Mouse (Mus musculus) layer of hippocampus, adult 9-10 months (tissue): ENCODE data around the gene Wdr82.

ENCODE experiments used
- DNase-seq: peaks from one replicate; pipeline ENCODE4 v3.0.0; 2022; ENCODE audit warnings: low spot score

Gene Wdr82

GRCm38 (mm10) chr9:106198962-106199458 is 28.3 kb downstream of the Wdr82 start:
- DNase-seq: no peak

GRCm38 (mm10) chr9:106199535-106200272 is 29.0 kb downstream of the Wdr82 start, which contains the start of gene Ppm1m:
TSS of gene Ppm1m (minus strand) at chr9:106199746.
- no peak for DNase-seq

GRCm38 (mm10) chr9:106201895-106202294 is 31.2 kb downstream of the Wdr82 start:
- DNase-seq: no peak

GRCm38 (mm10) chr9:106202819-106203636 is 32.3 kb downstream of the Wdr82 start, which contains the start of gene Twf2:
TSS of gene Twf2 (plus strand) at chr9:106203108.
- peak; percentile 69 for DNase-seq

GRCm38 (mm10) chr9:106203990-106204851 is 33.5 kb downstream of the Wdr82 start:
- no peak for DNase-seq

- DNase-seq: no peak
Measured at GRCm38 (mm10) chr9:106205713-106206290, 35.1 kb downstream of the Wdr82 start.

- DNase-seq: no peak
Measured at GRCm38 (mm10) chr9:106206515-106206914, 35.8 kb downstream of the Wdr82 start.

- DNase-seq: no peak
Measured at GRCm38 (mm10) chr9:106208181-106208580, 37.5 kb downstream of the Wdr82 start.

- DNase-seq: no peak
Measured at GRCm38 (mm10) chr9:106209954-106210353, 39.2 kb downstream of the Wdr82 start.

GRCm38 (mm10) chr9:106210853-106211609 is 40.3 kb downstream of the Wdr82 start:
- no peak for DNase-seq

GRCm38 (mm10) chr9:106211680-106212593 is 41.2 kb downstream of the Wdr82 start:
- DNase-seq: no peak

GRCm38 (mm10) chr9:106212594-106212981 is 41.9 kb downstream of the Wdr82 start:
- DNase-seq: no peak

GRCm38 (mm10) chr9:106215341-106216125 is 44.8 kb downstream of the Wdr82 start:
- no peak for DNase-seq

- no peak for DNase-seq
Measured at GRCm38 (mm10) chr9:106216971-106217370, 46.2 kb downstream of the Wdr82 start.

GRCm38 (mm10) chr9:106220894-106221523 is 50.3 kb downstream of the Wdr82 start:
- no peak for DNase-seq

- DNase-seq: no peak
Measured at GRCm38 (mm10) chr9:106222261-106222851, 51.6 kb downstream of the Wdr82 start, which contains the start of gene Tlr9. TSS of gene Tlr9 (plus strand) at chr9:106222598.

- DNase-seq: no peak
Measured at GRCm38 (mm10) chr9:106222994-106223393, 52.3 kb downstream of the Wdr82 start.
